Mouse (Mus musculus): ENCODE measurements around the gene Tdo2.
A peak's percentile ranks its signal among the peaks of the same experiment; 100 is the strongest.

Gene Tdo2

GRCm38 (mm10) chr3:81976102-81976501 is at the start of gene Tdo2:
TSS of gene Tdo2 (minus strand) at chr3:81976202.
- DNase-seq = no peak

- DNase-seq = no peak
Observed at GRCm38 (mm10) chr3:82023065-82023464, 47.1 kb upstream of the Tdo2 start.

GRCm38 (mm10) chr3:82022421-82022920 is 46.5 kb upstream of the Tdo2 start:
- no peak for DNase-seq

- DNase-seq = no peak
Observed at GRCm38 (mm10) chr3:82014148-82014703, 38.2 kb upstream of the Tdo2 start.

GRCm38 (mm10) chr3:82007002-82007401 is 31.0 kb upstream of the Tdo2 start:
- no peak for DNase-seq

GRCm38 (mm10) chr3:81995988-81996387 is 20.0 kb upstream of the Tdo2 start:
- DNase-seq = peak; percentile 7 to 48

GRCm38 (mm10) chr3:81995371-81995770 is 19.4 kb upstream of the Tdo2 start:
- no peak for DNase-seq

GRCm38 (mm10) chr3:81990531-81990930 is 14.5 kb upstream of the Tdo2 start:
- no peak for DNase-seq

GRCm38 (mm10) chr3:81989692-81990141 is 13.7 kb upstream of the Tdo2 start:
- DNase-seq = no peak

GRCm38 (mm10) chr3:81987628-81988027 is 11.6 kb upstream of the Tdo2 start:
- no peak for DNase-seq

GRCm38 (mm10) chr3:81986103-81986502 is 10.1 kb upstream of the Tdo2 start:
- no peak for DNase-seq

- DNase-seq = no peak
Observed at GRCm38 (mm10) chr3:81985100-81985499, 9.1 kb upstream of the Tdo2 start.

- no peak for DNase-seq
Observed at GRCm38 (mm10) chr3:81983120-81983895, 7.3 kb upstream of the Tdo2 start.

- no peak for DNase-seq
Observed at GRCm38 (mm10) chr3:81981990-81982389, 6.0 kb upstream of the Tdo2 start, which contains the start of gene Asic5. TSS of gene Asic5 (plus strand) at chr3:81982290.

- no peak for DNase-seq
Observed at GRCm38 (mm10) chr3:81981576-81981975, 5.6 kb upstream of the Tdo2 start.

GRCm38 (mm10) chr3:81975607-81976006 is 395 bp downstream of the Tdo2 start:
- no peak for DNase-seq

GRCm38 (mm10) chr3:81964596-81964995 is 11.4 kb downstream of the Tdo2 start:
- peak; percentile 27 to 58 for DNase-seq

- peak; percentile 16 to 32 for DNase-seq
Observed at GRCm38 (mm10) chr3:81963768-81964167, 12.2 kb downstream of the Tdo2 start.

GRCm38 (mm10) chr3:81961336-81961735 is 14.7 kb downstream of the Tdo2 start:
- DNase-seq = no peak

GRCm38 (mm10) chr3:81957484-81957883 is 18.5 kb downstream of the Tdo2 start:
- no peak for DNase-seq

- DNase-seq = no peak
Observed at GRCm38 (mm10) chr3:81951785-81952184, 24.2 kb downstream of the Tdo2 start.

- no peak for DNase-seq
Observed at GRCm38 (mm10) chr3:81949048-81949447, 27.0 kb downstream of the Tdo2 start.

- no peak for DNase-seq
Observed at GRCm38 (mm10) chr3:81944851-81945393, 31.1 kb downstream of the Tdo2 start.

GRCm38 (mm10) chr3:81943097-81943496 is 32.9 kb downstream of the Tdo2 start:
- no peak for DNase-seq
